Mouse (Mus musculus) layer of hippocampus, adult 9-10 months (tissue): ENCODE results near the gene Unc45a.

ENCODE experiments used
- DNase-seq: peaks from one replicate; pipeline ENCODE4 v3.0.0; 2022; ENCODE audit warnings: low spot score

Unc45a gene

GRCm38 (mm10) chr7:80368009-80368408 lies 27.2 kb upstream of the Unc45a start:
- DNase-seq: no peak

- DNase-seq: no peak
These were observed 26.4 kb upstream of the Unc45a start for GRCm38 (mm10) chr7:80367232-80367631.

- no peak for DNase-seq
These were observed 25.0 kb upstream of the Unc45a start for GRCm38 (mm10) chr7:80365759-80366158.

GRCm38 (mm10) chr7:80360435-80360834 lies 19.6 kb upstream of the Unc45a start:
- DNase-seq: no peak

- no peak for DNase-seq
These were observed 17.2 kb upstream of the Unc45a start for GRCm38 (mm10) chr7:80358039-80358438.

GRCm38 (mm10) chr7:80357156-80357555 lies 16.4 kb upstream of the Unc45a start:
- no peak for DNase-seq

- no peak for DNase-seq
These were observed 15.5 kb upstream of the Unc45a start for GRCm38 (mm10) chr7:80356351-80356750.

- DNase-seq: no peak
These were observed 12.1 kb upstream of the Unc45a start for GRCm38 (mm10) chr7:80352920-80353319.

GRCm38 (mm10) chr7:80350808-80351207 lies 10.0 kb upstream of the Unc45a start:
- DNase-seq: no peak

- no peak for DNase-seq
These were observed 7.1 kb upstream of the Unc45a start for GRCm38 (mm10) chr7:80347670-80348586.

- DNase-seq: no peak
These were observed 6.0 kb upstream of the Unc45a start for GRCm38 (mm10) chr7:80346830-80347229.

GRCm38 (mm10) chr7:80346173-80346572 lies 5.4 kb upstream of the Unc45a start:
- DNase-seq: no peak

GRCm38 (mm10) chr7:80343270-80344018 lies 2.6 kb upstream of the Unc45a start:
- no peak for DNase-seq

GRCm38 (mm10) chr7:80342858-80343257 lies 2.1 kb upstream of the Unc45a start, which contains the start of gene Hddc3:
TSS of gene Hddc3 (plus strand) at chr7:80343104.
- DNase-seq: peak; percentile 95

- no peak for DNase-seq
These were observed 988 bp upstream of the Unc45a start for GRCm38 (mm10) chr7:80341793-80342192.

- DNase-seq: peak; percentile 98
These were observed 794 bp downstream of the Unc45a start for GRCm38 (mm10) chr7:80339793-80340628.

- no peak for DNase-seq
These were observed 1.4 kb downstream of the Unc45a start for GRCm38 (mm10) chr7:80339371-80339770.

GRCm38 (mm10) chr7:80336932-80337331 lies 3.9 kb downstream of the Unc45a start:
- no peak for DNase-seq

- DNase-seq: no peak
These were observed 6.0 kb downstream of the Unc45a start for GRCm38 (mm10) chr7:80334848-80335247.

GRCm38 (mm10) chr7:80331433-80331832 lies 9.4 kb downstream of the Unc45a start:
- DNase-seq: no peak

- DNase-seq: no peak
These were observed 10.5 kb downstream of the Unc45a start for GRCm38 (mm10) chr7:80330278-80330677.

- no peak for DNase-seq
These were observed 14.7 kb downstream of the Unc45a start for GRCm38 (mm10) chr7:80326076-80326475.
